Mouse (Mus musculus): ENCODE results near the gene Edn1. TPM values are rescaled to one million over a fixed set of nuclear protein-coding genes. Genes with fewer than 3 reads are reported as not detected.

The Edn1 gene
- polyA plus RNA-seq, 1 experiment from 2014 or later = 6.9 TPM

DNA sequence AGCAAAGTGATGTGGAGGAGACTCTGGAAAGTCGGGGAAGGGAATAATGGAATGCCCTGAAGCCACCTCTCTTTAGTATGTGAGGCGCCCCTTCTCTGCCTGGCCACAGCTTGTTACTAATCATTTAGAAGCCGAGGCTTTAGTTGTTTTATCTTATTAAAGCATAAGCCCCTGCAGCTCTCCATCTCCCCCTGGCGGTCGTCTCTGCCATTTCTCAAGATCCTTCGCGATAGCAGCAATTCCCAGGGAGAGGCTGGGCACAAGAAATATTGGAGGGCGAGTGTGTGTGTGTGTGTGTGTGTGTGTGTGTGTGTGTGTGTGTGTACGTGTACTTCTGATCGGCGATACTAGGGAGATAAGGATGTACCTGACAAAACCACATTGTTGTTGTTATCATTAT is 709 bp upstream of the Edn1 start:
- 0 out of 2 replicates have a peak, but pooled peaks cover 7% of the 10 kb centered on the region for H3K27me3 ChIP-seq (replicated peaks)
- H3K9ac ChIP-seq = no peak overlapping the region
- H3K27ac ChIP-seq = 0 out of 2 replicates have a peak overlapping the region, but pooled peaks have one; percentile 40
- peak; percentile 10; the same call in 1 of the 2 replicates for ATAC-seq
- H3K4me3 ChIP-seq (replicated peaks) = peak overlapping the region; percentile 40
- WGBS = 5% methylated on average over 11 of the region's 11 CpGs
- H3K36me3 ChIP-seq = no peaks in the 10 kb centered on the region
- H3K4me2 ChIP-seq (replicated peaks) = peak overlapping the region; percentile 79
- H3K9me3 ChIP-seq = no peaks in the 10 kb centered on the region
- H3K4me1 ChIP-seq (replicated peaks) = peaks cover 21% of the 10 kb centered on the region; the same call in 1 of the 2 replicates

DNA sequence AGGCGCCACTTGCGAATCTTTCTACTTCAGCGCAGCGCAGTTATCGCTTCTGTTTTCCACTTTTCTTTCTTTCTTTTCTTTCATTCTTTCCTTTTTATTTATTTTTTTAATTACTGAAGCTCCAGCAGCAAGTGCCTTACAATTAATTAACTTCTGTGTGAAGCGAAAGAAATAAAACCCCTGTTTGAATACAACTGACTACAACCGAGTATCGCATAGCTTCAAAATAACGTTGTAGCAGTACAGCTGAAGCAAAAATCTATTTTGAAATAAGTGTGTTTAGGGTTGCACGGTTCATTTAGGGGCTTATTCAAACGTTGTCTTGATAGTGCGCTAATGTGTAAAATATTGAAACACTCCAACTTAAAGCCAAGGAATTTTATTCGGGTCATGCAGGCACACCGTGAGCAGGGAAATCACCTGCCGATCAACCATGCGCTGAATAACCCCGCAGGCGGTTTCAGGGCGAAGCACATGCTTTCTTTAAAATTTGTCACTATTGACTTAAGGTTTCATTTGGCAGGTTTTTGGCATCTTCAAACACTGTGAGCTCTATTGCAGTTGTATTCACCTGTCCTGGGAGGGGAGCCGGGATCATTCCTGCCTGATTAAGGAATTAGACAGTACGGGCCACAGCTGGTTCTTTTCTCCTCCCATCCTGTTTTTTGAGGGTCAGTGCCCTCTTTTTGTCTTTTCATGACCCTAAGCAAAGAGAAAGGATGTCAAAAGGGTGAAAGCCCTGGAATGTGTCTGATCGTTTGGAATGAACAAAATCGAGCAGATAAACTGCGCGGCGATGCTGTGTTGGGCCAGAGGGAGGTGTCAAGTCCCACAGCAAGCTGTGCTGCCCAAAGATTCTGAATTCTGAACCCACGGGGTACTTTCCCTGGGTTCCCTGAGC is 935 bp downstream of the Edn1 start:
- H3K4me3 ChIP-seq (replicated peaks) = peak overlapping the region; percentile 40
- H3K9ac ChIP-seq = peak overlapping the region; percentile 20; the same call in 1 of the 2 replicates
- H3K4me1 ChIP-seq (replicated peaks) = peaks cover 26% of the 10 kb centered on the region
- H3K4me2 ChIP-seq (replicated peaks) = peak overlapping the region; percentile 79
- WGBS = 22% methylated on average over 27 of the region's 27 CpGs
- no peak for ATAC-seq
- H3K27ac ChIP-seq = no peak overlapping the region
- 0 out of 2 replicates have a peak, but pooled peaks cover 7% of the 10 kb centered on the region for H3K27me3 ChIP-seq (replicated peaks)
- H3K9me3 ChIP-seq = no peaks in the 10 kb centered on the region
- H3K36me3 ChIP-seq = no peaks in the 10 kb centered on the region

GRCm38 (mm10) chr13:42303180-42303929 is 2.1 kb downstream of the Edn1 start:
- no peaks in the 10 kb centered on the region for H3K36me3 ChIP-seq
- ATAC-seq = no peak; the same call in 1 of the 2 replicates
- H3K9ac ChIP-seq = no peak overlapping the region
- H3K4me1 ChIP-seq (replicated peaks) = peaks cover 26% of the 10 kb centered on the region
- 0 out of 2 replicates have a peak, but pooled peaks cover 7% of the 10 kb centered on the region for H3K27me3 ChIP-seq (replicated peaks)
- peak overlapping the region; percentile 36; the same call in 1 of the 2 replicates for H3K27ac ChIP-seq
- H3K9me3 ChIP-seq = no peaks in the 10 kb centered on the region
- 34% methylated on average over 11 of the region's 11 CpGs for WGBS
- H3K4me2 ChIP-seq (replicated peaks) = peak overlapping the region; percentile 79
- H3K4me3 ChIP-seq (replicated peaks) = peak overlapping the region; percentile 40; the same call in 1 of the 2 replicates

DNA sequence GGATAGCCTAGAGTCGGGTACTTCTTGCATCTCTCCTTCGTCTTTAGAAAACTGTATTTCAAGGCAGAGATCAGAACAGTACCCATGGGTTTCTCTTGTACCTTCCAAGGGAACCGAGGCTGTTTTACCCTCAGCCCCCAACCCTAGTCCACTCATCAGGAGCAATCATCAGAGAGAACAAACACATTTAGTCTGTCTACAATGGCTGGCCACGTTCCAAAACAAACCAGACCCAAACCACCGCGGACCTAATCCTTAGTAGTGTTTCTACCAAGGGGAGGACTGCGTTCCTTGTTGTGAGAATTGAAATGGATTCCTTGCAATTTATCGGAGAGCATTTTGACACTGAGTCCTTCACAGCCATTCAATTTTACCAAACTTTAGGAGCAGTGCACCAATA is 2.9 kb downstream of the Edn1 start:
- 65% methylated on average over 8 of the region's 8 CpGs for WGBS
- Histone ChIP-seq H3K9ac (no peak overlapping the region), H3K9me3 (no peaks in the 10 kb centered on the region), H3K4me1 (replicated peaks) (peaks cover 22% of the 10 kb centered on the region), H3K36me3 (no peaks in the 10 kb centered on the region), H3K4me3 (replicated peaks) (no peak overlapping the region), H3K4me2 (replicated peaks) (peak overlapping the region; percentile 79; the same call in 1 of the 2 replicates), H3K27me3 (replicated peaks) (0 out of 2 replicates have a peak, but pooled peaks cover 7% of the 10 kb centered on the region), H3K27ac (no peak overlapping the region)
- ATAC-seq = no peak

DNA sequence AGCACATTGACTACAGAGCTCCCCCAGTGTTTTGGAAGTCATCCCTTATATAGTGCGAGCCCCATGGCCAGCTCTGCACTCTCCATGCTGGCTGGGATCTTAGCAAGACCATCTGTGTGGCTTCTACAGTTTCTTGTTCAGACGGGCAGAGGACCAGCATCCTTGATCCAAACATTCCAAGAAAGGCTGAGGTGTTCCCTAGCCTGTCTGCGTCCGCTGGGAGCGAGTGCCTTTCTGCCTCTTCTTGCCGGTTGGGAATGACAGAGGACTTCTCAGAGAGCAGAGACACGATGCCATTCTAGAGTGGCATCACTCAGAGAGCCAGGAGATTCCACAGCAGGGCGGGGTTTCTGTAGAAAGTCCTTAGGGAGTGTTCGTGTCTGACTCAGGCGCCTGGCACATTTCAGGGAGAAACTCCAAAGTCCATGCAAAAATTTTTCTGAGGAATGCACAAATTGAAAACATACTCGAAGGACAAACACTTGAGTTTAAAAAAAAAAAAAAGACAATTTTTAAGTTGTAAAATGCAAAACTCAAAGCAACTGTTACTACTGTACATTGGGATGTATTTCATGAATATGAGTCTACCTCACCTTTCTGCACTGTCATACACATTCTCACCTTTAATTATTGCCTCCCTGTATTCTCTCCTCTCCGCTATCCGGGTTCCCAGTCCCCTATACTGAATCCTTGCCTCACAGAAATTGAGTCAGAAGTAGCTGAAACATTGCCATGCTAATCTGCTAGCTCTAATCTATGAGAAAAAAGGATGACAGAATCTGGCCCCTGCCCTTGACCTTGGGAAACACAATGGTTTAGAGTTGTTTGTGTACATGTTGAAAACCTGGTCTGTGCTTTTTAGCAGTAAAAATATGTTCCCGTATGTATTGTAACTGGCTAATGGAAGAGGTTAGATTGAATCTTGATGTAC is 5.9 kb downstream of the Edn1 start:
- H3K4me3 ChIP-seq (replicated peaks) = no peak overlapping the region
- H3K9me3 ChIP-seq = no peaks in the 10 kb centered on the region
- H3K4me2 ChIP-seq (replicated peaks) = no peak overlapping the region
- peaks cover 11% of the 10 kb centered on the region for H3K4me1 ChIP-seq (replicated peaks)
- H3K27ac ChIP-seq = no peak overlapping the region
- WGBS = 74% methylated on average over 14 of the region's 14 CpGs
- H3K36me3 ChIP-seq = no peaks in the 10 kb centered on the region
- no peak for ATAC-seq
- H3K27me3 ChIP-seq (replicated peaks) = 0 out of 2 replicates have a peak, but pooled peaks cover 7% of the 10 kb centered on the region
- H3K9ac ChIP-seq = no peak overlapping the region

- no peak overlapping the region for H3K27ac ChIP-seq
- no peak overlapping the region for H3K4me3 ChIP-seq (replicated peaks)
- no peaks in the 10 kb centered on the region for H3K36me3 ChIP-seq
- ATAC-seq = peak; percentile 56; the same call in 1 of the 2 replicates
- H3K27me3 ChIP-seq (replicated peaks) = no peaks in the 10 kb centered on the region
- H3K4me1 ChIP-seq (replicated peaks) = peaks cover 4% of the 10 kb centered on the region; the same call in 1 of the 2 replicates
- no peak overlapping the region for H3K4me2 ChIP-seq (replicated peaks)
- no peak overlapping the region for H3K9ac ChIP-seq
- no peaks in the 10 kb centered on the region for H3K9me3 ChIP-seq
- 61% methylated on average over 16 of the region's 16 CpGs for WGBS
Observed at GRCm38 (mm10) chr13:42308368-42309103, 7.3 kb downstream of the Edn1 start.

- no peak overlapping the region for H3K4me2 ChIP-seq (replicated peaks)
- peaks cover 4% of the 10 kb centered on the region; the same call in 1 of the 2 replicates for H3K4me1 ChIP-seq (replicated peaks)
- H3K27me3 ChIP-seq (replicated peaks) = no peaks in the 10 kb centered on the region
- no peaks in the 10 kb centered on the region for H3K36me3 ChIP-seq
- 34% methylated on average over 11 of the region's 11 CpGs for WGBS
- H3K9me3 ChIP-seq = no peaks in the 10 kb centered on the region
- H3K27ac ChIP-seq = no peak overlapping the region
- no peak overlapping the region for H3K9ac ChIP-seq
- H3K4me3 ChIP-seq (replicated peaks) = no peak overlapping the region
- ATAC-seq = no peak
Observed at GRCm38 (mm10) chr13:42309804-42310203, 8.5 kb downstream of the Edn1 start.

DNA sequence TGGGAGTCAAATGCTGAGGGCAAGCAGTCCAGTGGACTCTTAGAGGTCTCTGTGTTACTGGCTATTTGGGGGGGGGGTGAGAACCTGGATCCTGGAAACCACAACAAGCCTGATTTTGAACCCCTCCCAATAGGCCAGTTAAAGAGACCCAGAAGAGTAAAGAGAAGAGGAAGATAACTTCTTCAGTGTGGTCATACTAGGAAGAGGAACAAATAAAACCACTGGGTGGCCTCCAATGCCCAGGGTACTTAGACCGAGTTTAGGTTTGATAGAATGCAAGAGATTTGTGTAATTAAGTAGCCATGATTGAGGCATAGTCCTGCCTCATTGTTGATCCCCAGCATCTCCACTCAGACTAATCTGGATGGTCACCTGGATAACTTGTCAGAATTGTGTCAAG is 14.4 kb downstream of the Edn1 start:
- WGBS = 68% methylated on average over 1 of the region's 1 CpGs
- H3K9ac ChIP-seq = no peak overlapping the region
- no peaks in the 10 kb centered on the region for H3K9me3 ChIP-seq
- H3K4me2 ChIP-seq (replicated peaks) = no peak overlapping the region
- H3K4me1 ChIP-seq (replicated peaks) = no peaks in the 10 kb centered on the region
- H3K4me3 ChIP-seq (replicated peaks) = no peak overlapping the region
- no peaks in the 10 kb centered on the region for H3K36me3 ChIP-seq
- no peak overlapping the region for H3K27ac ChIP-seq
- no peaks in the 10 kb centered on the region for H3K27me3 ChIP-seq (replicated peaks)
- ATAC-seq = no peak

DNA sequence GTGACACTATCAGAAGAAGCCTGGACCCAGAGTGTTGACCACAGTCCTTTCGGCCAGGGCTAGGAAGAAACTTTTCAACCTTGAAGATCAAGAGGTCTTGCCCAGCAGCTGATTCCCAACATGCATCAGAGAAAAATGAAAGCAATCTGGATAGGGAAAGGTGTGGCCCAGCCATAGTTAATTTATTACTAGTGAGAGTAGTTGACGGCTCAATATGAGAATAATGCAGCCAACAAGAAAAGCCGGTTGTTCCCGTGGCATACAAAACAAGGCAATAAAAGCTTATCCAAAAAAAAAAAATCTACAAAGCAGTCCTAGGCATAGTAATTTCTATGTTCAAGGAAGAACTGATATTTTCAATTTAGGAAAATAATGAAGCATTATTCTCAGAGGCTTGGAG is 16.5 kb downstream of the Edn1 start:
- no peak overlapping the region for H3K4me3 ChIP-seq (replicated peaks)
- H3K4me1 ChIP-seq (replicated peaks) = no peaks in the 10 kb centered on the region
- H3K27ac ChIP-seq = no peak overlapping the region
- H3K36me3 ChIP-seq = no peaks in the 10 kb centered on the region
- peak; percentile 67 for ATAC-seq
- H3K27me3 ChIP-seq (replicated peaks) = no peaks in the 10 kb centered on the region
- 70% methylated on average over 4 of the region's 4 CpGs for WGBS
- no peak overlapping the region for H3K4me2 ChIP-seq (replicated peaks)
- H3K9ac ChIP-seq = no peak overlapping the region
- no peaks in the 10 kb centered on the region for H3K9me3 ChIP-seq

DNA sequence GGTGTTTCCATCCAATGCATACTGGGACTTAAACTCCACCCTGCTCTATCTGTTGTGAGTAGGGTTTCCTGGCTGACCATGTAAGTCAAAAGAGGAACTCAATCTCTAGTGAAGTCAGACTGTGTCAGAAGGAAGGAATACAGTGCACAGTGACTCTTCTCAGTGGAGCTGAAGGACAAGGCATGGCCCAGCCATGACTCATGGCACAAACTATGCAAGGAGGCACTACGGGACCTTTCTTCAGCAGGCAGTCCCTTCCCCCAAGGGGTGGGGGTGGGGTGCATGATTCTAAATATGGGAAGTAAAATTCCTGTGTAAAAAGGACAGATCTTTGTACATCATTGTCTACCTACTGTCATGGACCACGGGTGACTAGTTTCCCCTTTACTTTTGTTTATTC is 27.3 kb downstream of the Edn1 start:
- no peaks in the 10 kb centered on the region for H3K4me1 ChIP-seq (replicated peaks)
- no peak overlapping the region for H3K4me2 ChIP-seq (replicated peaks)
- H3K27me3 ChIP-seq (replicated peaks) = no peaks in the 10 kb centered on the region
- ATAC-seq = no peak
- H3K4me3 ChIP-seq (replicated peaks) = no peak overlapping the region
- no peak overlapping the region for H3K9ac ChIP-seq
- WGBS = 72% methylated on average over 2 of the region's 2 CpGs
- no peaks in the 10 kb centered on the region for H3K9me3 ChIP-seq
- no peaks in the 10 kb centered on the region for H3K36me3 ChIP-seq
- H3K27ac ChIP-seq = no peak overlapping the region

GRCm38 (mm10) chr13:42331104-42331503 is 29.8 kb downstream of the Edn1 start:
- Histone ChIP-seq H3K36me3 (no peaks in the 10 kb centered on the region), H3K4me2 (replicated peaks) (no peak overlapping the region), H3K4me1 (replicated peaks) (no peaks in the 10 kb centered on the region), H3K4me3 (replicated peaks) (no peak overlapping the region), H3K9me3 (no peaks in the 10 kb centered on the region), H3K9ac (no peak overlapping the region), H3K27me3 (replicated peaks) (no peaks in the 10 kb centered on the region), H3K27ac (no peak overlapping the region)
- no peak for ATAC-seq
- WGBS = 86% methylated on average over 2 of the region's 2 CpGs
